Mouse (Mus musculus): ENCODE results near the gene Rnf43. TPM values are rescaled to one million over a fixed set of nuclear protein-coding genes. Genes with fewer than 3 reads are reported as not detected.

Gene Rnf43
- total RNA-seq, 2 experiments from 2014 or later: 2.8 to 3.4 TPM

DNA sequence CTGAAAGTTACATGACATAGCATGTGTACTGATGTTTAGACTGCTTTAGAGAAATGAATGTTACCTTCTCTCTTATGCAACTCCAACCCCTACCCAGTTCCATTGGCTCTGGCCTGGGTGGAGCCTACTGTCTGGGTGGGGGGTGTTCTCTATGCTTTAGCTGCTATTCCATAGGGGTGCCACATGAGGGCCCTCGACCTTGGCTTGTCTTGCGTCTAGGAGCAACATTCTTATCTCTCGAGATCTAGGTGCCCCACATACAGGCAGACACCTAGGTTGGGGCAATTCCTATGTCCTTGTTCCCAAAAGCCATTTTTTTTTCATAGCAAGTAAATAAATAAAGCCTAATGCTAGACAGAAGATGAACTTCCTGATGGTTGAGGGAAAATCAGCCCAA is 97.1 kb downstream of the Rnf43 start:
- DNase-seq: no peak

DNA sequence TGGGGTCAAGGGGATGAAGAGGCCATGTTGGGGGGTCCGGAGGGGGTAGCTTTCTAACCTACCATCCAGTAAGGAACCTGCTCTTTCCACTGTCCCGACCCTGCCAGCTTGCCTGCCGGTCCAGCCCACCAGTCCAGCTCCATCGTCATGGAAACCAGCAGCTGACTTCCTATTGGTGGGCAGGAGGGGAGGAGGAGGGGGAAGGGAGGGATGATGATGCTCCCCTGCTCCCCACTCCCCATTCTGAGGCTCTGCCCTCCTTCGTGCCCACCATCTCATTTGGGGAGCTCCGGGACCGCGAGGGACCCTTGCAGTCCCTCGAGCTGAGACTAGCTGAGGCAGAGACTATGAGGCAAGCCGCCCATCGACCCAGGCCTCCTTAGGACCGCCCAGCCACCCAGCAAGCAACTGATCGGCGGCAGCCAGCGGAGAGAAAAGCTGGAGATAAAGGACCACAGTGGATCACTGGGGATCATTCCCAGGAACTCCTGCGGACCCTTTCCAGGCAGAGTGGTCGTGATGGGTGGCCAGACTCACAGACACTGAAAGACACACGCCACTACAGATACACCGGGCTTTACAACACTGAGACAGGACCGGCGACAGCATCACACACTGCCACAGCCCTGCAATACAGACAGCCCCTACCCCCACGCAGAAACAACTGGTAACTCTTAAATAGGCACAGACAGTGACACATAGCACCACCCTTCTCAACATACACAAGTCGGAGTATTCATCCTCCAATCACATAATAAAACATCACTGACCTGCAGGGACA is 98.0 kb downstream of the Rnf43 start, which contains the start of gene Tspoap1:
Gene Tspoap1 (plus strand): TSS at position 241 of the 781 bp plus-strand sequence.
- DNase-seq: no peak

DNA sequence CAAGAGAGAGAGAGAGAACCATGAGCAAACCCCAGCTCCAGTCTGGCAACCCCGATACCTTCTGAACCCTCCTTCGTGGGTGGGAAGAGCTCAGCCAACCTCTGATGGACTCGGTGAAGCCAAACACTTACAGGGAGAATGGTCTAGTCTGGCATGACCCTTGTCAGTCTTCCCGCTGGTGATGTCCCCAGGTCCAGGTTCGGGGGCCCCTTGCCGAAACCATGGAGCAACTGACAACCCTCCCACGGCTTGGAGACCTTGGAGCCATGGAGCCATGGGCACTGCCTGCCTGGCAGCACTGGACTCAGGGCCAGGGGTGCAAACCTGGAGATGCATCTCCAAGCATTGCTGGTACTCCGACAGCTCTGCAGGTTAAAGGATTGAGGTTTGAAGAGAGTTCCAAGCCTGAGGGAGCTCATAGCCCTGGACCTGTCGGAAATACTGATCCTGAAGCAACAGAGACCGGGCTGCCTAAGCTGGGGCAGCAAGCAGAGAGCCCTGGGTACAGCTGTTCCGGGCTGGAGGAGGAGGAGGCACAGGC is 98.7 kb downstream of the Rnf43 start:
- DNase-seq: no peak

DNA sequence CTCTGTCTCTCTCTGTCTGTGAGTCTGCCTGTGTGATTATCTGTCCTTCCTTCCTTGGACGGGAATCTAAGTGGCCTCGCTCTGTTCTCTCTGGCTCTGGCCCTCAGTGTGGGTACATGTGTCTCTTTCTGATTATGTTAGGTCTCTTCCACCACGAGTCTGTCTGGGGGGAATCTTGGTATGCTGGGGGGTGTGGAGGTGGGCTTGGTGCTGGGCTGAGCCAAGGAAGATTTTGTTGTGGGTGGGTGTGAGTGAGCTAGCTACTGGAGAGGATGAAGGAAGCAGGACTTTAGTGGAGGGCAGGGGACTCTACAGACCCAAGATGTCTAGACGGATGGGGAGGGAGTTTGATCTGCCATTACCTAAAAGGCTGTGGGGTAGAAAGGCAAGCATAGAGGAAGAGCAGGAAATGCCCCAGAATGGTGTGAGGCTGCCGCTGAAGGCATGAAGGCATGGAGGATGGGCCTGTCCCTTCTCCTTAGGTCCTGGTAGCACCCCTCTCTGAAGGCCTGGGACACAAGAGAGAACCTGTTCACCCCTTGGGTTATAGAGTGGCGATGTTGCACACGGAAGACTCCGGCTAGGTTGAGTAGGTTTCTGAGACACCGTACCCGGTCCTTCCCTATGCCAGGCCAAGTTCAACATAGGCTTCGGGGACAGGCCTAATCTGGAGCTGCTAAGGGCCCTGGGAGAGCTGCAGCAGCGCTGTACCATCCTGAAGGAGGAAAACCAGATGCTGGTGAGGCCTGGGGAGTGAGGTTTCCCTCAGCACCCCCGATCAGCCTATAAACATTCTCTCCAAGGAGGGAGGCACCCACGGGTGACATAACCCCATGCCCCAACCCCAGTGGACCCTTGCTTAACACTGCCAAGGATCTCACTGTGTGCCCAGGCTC is 99.5 kb downstream of the Rnf43 start:
- no peak for DNase-seq

DNA sequence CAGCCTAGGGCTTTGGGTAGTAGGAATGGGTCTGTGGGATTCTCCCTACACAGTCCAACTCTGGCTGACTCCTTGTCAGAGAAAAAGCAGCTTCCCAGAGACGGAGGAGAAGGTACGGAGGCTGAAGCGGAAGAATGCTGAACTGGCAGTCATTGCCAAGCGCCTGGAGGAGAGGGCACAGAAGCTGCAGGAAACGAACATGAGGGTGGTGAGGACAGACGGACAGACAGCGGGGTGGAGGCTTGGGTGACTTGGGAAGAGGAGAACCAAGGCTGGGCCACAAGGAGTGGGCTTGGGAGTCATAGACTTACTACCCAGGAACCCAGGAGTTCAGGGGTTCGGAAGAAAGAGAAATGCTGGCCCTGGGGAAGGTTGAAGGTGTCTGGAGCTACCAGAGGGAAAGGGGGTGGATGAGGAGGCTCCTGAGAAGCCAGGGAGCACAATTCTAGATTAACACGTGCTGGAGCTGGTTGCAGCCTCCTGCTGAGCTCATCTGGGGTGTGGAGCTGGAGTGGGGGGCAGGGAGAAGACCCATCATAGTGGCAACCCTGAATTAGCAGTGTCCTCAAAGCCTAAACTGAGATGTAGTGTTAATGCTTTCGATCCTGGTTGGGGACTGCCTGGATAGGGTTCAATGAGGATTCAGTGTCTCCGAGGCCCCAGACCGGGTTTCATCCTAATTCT is 100.3 kb downstream of the Rnf43 start:
- DNase-seq: no peak

DNA sequence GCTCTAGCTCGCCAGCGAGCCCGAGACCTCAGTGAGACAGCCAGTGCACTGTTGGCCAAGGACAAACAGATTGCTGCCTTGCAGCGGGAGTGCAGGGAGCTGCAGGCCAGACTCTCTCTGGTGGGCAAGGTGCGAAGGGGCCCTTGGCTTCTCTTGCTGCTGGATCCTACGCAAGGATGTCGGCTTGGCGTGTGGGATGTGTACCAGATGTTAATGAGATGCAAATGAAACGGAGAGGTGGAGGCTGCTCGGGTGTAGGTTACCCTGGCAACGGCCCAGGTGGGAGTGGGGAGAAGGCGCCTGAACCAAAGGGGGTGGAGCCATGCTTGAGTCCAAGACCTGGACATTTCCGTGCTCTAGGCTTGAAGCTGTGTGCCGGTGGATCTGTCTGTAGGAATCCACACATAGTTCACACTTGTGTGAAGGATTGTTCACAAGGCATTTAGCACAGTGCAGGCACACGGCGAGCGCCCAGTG is 101.0 kb downstream of the Rnf43 start:
- peak; percentile 46 for DNase-seq

DNA sequence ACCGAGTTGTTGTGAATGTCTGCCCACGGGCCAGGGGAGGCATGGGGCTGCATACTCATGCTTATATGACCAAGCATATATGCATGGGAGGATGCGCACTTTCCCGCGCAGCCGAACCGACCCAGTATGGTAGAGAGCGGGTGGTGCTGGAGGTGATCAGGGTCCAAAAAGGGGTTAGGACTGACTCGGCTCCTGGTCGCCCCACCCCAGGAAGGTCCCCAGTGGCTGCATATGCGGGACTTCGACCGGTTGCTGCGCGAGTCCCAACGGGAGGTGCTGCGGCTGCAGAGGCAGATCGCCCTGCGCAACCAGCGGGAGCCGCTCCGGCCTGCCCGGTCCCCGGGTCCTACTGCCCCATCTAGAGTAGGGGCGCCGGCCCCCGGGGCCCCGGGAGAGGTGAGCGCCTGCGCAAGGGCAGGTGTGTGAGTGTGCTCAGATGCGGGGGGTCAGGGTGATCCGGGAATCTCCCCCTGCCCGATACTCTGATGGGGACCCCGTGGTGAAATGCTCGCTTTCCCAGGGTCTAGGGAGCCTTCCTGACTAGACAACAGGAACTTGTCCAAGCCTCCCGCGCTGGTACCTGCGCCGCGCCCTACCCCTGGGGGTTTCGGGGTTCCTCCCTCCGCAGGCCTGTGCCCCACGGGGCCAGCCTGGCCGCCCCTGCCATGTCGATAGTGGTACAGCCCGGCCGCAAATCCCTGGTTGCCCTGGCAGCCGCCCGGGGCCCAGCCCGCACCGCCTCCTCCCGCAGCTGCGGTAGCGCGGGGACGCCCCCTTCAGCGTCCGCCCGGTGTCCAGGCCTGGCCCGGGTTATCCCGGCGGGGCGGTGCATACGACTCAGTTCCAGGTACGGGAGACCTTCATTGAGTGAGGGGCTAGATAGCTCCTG is 101.7 kb downstream of the Rnf43 start:
- DNase-seq: peak; percentile 61

DNA sequence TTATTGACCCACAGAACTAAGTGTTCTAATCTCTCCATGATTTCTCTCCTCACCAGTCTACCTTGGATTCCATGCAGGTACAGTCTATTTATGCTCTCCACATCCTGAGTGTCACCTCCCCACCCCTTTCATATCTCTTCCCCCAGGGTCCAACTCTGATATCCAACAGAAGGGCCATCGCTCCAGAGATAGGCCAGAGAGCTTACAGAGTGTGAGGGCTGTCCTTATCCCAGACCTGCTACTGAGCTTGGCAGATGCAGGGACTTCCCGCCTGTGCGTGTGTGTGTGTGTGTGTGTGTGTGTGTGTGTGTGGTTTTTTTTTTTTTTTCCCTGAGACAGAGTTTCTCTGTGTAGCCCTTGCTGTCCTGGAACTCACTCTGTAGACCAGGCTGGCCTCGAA is 106.2 kb downstream of the Rnf43 start:
- no peak for DNase-seq

DNA sequence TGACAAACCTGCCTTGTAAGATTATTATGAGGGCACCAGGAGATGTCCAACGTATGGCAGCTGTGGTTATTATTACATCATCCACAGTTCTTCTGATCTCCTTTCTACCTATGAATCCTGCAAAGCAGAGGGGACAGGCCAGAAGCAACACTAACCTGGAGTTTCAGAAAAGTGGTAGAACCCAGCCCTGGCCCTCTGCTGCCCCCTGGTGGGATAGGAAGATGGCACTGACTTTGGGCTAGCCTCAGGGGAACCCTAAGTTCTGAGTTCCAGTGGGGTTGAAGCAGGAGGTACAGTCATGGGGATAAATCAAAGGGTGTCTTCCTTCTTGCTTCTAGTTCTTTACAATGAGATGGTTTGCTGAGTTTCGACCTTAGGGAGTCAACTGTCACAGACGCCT is 108.5 kb downstream of the Rnf43 start:
- peak; percentile 88 for DNase-seq

DNA sequence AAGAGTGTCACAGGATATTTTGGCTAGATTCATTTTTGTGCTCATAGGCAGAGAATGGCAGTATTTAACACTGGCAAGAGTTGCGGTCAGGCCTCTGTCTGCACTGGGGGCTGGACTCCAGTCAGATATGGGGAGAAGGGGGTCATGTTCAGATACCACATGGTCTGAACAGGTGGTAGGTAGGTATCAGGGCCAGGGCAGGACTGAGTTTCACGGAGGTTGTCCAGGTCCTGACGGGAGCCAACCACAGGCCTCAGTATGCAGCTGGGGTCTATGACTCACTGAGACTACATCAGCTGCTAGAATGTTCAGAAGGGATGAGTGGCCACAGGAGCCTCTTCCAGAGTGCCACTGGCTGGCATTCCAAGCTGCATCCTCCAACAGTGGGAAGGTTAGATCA is 109.8 kb downstream of the Rnf43 start:
- no peak for DNase-seq

DNA sequence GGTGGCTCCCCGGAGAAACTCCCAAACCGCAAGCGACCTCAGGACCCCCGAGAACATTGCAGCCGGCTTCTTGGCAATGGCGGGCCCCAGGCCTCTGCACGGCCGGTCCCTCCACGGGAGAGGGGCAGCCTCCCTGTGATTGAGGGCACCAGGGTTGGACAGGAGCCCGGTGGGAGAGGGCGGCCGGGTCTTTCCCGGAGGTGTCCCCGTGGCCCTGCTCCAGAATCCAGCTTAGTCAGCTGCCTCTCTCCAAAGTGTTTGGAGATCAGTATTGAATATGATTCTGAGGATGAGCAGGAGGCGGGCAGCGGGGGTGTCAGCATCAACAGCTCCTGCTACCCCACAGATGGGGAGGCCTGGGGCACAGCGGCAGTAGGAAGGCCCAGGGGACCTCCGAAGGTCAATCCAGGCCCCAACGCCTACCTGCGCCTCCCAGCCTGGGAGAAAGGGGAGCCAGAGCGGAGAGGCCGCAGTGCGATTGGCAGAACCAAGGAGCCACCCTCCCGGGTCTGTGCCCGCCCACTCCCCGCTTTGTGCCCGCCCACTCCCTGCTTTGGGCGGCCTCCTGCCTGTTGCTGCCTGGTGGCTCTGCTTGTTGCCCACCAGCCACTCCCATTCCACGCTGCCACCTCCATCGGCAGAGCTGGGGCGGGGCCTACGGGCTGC is 115.7 kb downstream of the Rnf43 start:
- peak; percentile 75 for DNase-seq

DNA sequence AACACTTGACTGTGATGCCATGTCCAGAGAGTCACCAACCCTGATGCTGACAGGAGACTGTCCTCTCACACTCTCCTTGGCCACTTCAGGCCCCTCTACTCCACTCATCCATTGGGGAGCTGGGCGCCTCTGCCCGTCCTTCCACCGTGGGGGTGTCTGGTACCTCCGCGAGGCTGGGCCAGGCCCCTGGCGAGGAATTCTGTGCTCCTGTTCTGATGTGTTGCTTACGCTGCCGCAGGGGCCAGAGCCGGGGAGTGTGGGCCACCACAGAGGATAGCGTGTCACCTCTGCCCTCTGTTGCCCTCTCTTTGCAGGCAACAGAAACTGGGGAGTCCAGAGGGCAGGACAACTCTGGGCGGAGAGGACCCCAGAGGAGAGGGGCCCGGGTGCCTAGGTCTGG is 116.4 kb downstream of the Rnf43 start:
- DNase-seq: no peak

DNA sequence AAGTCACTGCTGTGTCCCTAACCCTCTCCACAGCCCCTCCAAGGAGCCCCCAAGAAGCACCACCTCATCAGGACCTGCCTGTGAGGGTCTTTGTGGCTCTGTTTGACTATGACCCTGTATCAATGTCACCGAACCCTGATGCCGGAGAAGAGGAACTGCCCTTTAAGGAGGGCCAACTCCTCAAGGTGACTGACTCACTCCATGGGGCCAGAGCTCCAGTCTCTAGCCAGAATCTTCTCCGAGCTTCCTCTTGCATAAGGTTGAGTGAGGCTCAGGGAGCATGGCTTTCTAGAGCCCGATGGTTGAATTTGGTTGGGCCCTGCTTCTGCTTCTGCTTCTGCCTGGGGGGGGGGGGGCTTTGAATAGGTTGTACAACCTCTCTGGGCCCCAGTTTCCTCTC is 116.9 kb downstream of the Rnf43 start:
- peak; percentile 28 for DNase-seq

DNA sequence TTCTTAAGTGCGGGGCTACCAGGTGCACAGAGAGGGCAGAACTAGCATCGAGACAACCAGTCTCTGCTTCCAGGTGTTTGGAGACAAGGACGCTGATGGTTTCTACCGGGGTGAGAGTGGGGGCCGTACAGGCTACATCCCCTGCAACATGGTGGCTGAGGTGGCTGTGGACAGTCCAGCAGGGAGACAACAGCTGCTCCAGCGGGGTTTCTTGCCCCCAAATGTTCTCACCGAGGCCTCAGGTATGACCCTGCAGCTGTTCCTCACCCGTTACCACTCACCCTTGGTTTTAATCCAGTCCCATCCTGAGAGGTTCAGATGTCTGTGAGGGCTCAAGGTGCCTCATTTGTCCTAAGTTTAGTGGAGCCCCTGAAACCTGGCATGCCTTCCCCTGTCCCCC is 117.6 kb downstream of the Rnf43 start:
- DNase-seq: no peak

Small RNA genes lying within 50 kb of the gene (microRNA-seq; reads per million reads assigned to microRNA genes)
- gene Mir142: not detected
- not detected for gene Mir142b

Other genes starting within 250 kb of the Rnf43 start
- gene Gm11492, start 96.1 kb upstream of the Rnf43 start, total RNA-seq (2021): not detected
- gene Sept4, start 93.8 kb upstream of the Rnf43 start, total RNA-seq (2021): 10 to 100 TPM; 54.9 to 55.4 TPM
- 10 to 100 TPM; 23.9 to 28.4 TPM for gene Mtmr4, start 70.6 kb upstream of the Rnf43 start, total RNA-seq (2021)
- under 1 TPM; 0.12 TPM for gene Hsf5, start 45.6 kb upstream of the Rnf43 start, total RNA-seq (2021)
- gene Supt4a, start 74.8 kb downstream of the Rnf43 start, total RNA-seq (2021): 10 to 100 TPM; 67.8 to 77.6 TPM
- gene Tspoap1, start 97.8 kb downstream of the Rnf43 start, total RNA-seq (2021): 1 to 10 TPM; 1.8 to 4.2 TPM
- gene Mpo, start 130.9 kb downstream of the Rnf43 start, total RNA-seq (2021): 1 to 10 TPM; 4.8 to 6.2 TPM
- gene Lpo, start 165.6 kb downstream of the Rnf43 start, total RNA-seq (2021): not detected
- gene Mks1, start 190.5 kb downstream of the Rnf43 start, total RNA-seq (2021): 10 to 100 TPM in 1 of 2 experiments, 1 to 10 TPM in 1; 9.1 to 12.8 TPM
- gene Epx, start 212.8 kb downstream of the Rnf43 start, total RNA-seq (2021): 1 to 10 TPM in 1 of 2 experiments, under 1 TPM in 1; 0.87 to 1.5 TPM
- not detected for gene Olfr462, start 229.5 kb downstream of the Rnf43 start, total RNA-seq (2021)
- not detected for gene Olfr463, start 234.7 kb downstream of the Rnf43 start, total RNA-seq (2021)

Measured in adrenal gland, postnatal 10 days (tissue).